Mouse (Mus musculus): ENCODE results near the gene Nxpe4.
"Not testable (repeated sequence)": the region's sequence is repeated elsewhere in the genome, so short reads cannot be mapped to it uniquely, and the experiment has no call there.

Gene Nxpe4

DNA sequence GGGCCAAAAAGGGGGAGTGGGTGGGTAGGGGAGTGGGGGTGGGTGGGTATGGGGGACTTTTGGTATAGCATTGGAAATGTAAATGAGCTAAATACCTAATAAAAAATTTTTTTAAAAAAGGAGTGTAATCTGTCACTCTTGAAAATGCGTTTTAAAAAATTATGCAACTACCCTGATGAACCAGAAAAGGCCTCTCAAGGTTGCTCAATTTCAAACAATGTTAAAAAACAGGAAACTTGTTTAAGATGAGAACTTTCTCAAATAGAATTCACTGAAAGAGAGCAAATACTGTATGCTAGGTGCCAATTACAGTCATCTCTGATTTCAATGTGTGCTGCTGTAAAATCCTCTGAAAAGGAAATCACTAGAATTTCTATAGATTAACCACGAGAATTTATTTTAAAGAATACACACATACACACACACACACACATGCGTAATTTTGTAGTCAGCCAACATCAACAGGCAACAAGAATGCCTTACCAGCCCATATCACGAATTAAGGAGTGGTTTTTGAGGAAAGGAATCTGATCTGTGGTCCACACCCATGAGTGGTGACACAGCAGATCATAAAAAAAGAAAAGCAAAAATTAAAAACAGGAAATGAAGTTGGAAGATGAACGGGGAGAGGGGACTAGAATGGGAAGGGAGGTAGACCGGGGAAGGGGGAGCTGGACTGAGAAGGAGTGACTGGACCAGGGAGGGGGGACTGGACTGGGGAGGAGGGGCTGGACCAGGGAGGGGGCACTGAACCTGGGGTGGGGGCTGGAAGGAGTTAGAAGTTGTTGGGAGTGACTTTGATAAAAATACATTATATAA lies 248.6 kb downstream of the Nxpe4 start:
- no peak for DNase-seq (ENCODE audit: low read depth)

DNA sequence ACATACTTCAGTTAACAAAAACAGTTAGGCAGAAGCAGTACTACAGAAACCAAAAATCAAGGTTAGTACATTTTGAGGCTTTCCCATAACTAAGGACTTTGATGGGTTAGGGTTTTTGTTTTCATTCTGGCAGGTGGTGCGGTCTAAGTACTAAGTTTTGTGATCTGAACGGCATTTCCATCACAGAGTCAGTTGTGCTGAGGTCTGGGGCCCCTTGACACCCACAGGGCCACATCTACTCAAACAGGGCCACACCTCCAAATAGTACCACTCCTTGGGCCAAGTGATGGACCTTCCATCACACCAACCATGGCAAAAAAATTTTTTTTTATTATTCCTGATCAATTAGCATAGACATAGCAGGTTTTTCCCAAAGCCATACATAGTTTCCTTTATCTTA lies 251.8 kb downstream of the Nxpe4 start:
- DNase-seq (ENCODE audit: low read depth): no peak

- not testable (repeated sequence) for DNase-seq (ENCODE audit: low read depth)
Measured at GRCm38 (mm10) chr9:48417366-48417765, 255.5 kb downstream of the Nxpe4 start.

DNA sequence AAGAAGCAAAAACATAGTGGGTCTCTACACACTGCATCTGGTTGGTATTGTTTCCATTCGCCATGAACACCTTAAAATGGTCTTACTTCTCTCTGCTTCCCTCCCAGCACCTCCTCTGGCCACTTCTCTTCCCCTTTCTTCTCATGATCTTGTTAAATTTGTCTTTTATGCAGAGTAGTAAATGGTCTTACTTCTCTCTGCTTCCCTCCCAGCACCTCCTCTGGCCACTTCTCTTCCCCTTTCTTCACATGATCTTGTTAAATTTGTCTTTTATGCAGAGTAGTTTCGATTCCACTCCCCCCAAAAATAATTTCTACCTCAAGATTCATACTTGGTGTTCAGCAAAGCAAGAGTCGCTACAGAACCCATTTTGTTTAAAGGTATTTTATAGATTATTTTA lies 256.2 kb downstream of the Nxpe4 start:
- DNase-seq (ENCODE audit: low read depth): no peak

GRCm38 (mm10) chr9:48418397-48418796 lies 256.6 kb downstream of the Nxpe4 start:
- DNase-seq (ENCODE audit: low read depth): no peak

GRCm38 (mm10) chr9:48418829-48419228 lies 257.0 kb downstream of the Nxpe4 start:
- no peak for DNase-seq (ENCODE audit: low read depth)

- no peak for DNase-seq (ENCODE audit: low read depth)
Measured at GRCm38 (mm10) chr9:48420437-48420836, 258.6 kb downstream of the Nxpe4 start.

- DNase-seq (ENCODE audit: low read depth): no peak
Measured at GRCm38 (mm10) chr9:48421029-48421428, 259.2 kb downstream of the Nxpe4 start.

DNA sequence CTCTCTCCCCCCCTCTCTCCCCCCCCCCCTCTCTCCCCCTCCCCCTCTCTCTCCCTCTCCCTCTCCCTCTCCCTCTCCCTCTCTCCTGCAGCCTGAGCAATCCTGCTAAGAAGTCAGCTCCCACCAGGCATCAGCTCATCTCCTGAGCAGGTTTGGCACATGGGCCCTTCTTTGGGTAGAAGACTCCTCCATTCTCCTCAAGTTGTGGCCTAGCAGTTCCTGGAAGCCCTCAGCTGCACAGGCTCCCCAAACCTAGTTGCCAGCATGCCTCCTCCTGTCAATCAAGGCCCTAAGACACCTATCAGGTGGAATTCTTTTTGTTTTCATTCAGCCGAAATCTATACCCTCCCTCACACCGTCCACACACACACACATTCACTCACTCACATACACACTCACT lies 259.7 kb downstream of the Nxpe4 start:
- no peak for DNase-seq (ENCODE audit: low read depth)

GRCm38 (mm10) chr9:48422382-48422781 lies 260.6 kb downstream of the Nxpe4 start:
- no peak for DNase-seq (ENCODE audit: low read depth)

DNA sequence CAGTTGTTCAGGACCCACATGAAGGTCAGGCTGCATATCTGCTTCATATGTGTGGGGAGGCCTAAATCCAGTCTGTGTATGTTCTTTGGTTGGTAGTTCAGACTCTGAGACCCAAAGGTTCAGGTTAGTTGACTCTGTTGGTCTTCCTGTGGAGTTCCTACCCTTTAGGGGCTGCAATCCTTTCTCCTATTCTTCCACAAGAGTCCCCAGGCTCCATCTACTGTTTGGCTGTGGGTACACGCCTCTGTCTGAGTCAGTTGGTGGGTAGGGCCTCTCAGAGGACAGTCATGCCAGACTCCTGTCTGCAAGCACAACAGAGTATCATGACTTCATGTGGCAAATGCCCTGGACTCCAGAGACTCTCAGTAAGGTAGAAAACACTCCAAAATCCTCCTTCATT lies 261.4 kb downstream of the Nxpe4 start:
- DNase-seq (ENCODE audit: low read depth): no peak

DNA sequence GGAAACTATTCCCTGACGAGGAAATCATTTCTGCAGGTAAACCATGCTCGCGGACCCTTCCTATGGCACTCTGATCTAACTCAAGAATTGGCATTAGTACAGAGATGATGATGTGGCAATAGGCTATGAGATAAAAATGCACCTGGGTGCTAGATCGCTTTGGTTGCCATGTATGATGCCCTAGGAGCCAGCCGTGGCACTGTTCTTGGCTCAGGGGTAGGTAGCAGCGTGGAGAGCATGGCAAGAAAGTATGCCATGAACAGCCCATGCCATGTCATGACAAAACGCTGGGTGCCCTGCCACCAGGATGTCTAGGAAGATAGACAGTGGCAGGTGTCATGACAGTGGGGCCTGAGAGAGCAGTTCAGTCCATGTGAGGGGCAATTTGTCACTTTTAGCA lies 265.4 kb downstream of the Nxpe4 start:
- no peak for DNase-seq (ENCODE audit: low read depth)

GRCm38 (mm10) chr9:48432449-48432848 lies 270.6 kb downstream of the Nxpe4 start:
- DNase-seq (ENCODE audit: low read depth): no peak

DNA sequence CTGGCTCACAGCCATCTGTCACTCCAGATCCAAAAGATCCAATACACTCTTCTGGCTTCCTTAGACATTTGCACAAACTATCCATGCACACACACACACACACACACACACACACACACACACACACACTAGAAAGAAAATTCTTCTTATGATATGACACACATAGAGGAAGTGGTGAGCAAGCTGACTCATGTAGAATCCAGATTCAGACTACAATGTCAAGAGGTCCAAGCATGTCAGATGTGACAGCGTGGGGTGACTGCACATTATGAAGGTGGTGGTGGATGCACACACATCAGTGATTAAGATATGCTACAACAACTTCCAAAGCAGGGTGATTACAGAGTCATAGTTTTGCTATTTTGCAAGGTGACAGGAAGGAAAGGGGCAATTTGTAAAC lies 282.1 kb downstream of the Nxpe4 start:
- no peak for DNase-seq (ENCODE audit: low read depth)

DNA sequence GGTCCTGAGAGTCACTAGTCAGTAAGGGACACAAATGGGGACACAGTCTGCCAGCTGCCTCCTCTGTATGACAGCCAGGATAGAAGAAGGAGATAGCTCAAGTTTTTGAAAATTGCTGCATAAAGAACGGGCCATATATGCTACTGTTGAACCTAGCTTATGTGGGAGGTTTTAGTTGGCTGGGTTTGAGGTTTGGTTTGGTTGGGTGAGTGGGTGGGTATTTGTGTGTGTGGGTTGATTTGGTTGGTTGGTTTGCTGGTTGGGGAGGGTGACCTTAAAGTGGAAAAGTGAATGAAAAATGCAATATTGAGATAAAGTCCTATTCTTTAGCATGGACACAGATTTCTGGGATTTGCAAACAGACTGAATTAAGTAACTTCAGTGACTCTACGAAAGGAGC lies 283.0 kb downstream of the Nxpe4 start:
- no peak for DNase-seq (ENCODE audit: low read depth)

- DNase-seq (ENCODE audit: low read depth): peak; percentile 40
Measured at GRCm38 (mm10) chr9:48447783-48448209, 286.0 kb downstream of the Nxpe4 start.
